Mouse (Mus musculus): Measurements from ENCODE around the gene Hck. TPM values are rescaled to one million over a fixed set of nuclear protein-coding genes. Genes with fewer than 3 reads are reported as not detected.

The Hck gene
- polyA plus RNA-seq, 1 experiment from 2014 or later, result 10.6 TPM

DNA sequence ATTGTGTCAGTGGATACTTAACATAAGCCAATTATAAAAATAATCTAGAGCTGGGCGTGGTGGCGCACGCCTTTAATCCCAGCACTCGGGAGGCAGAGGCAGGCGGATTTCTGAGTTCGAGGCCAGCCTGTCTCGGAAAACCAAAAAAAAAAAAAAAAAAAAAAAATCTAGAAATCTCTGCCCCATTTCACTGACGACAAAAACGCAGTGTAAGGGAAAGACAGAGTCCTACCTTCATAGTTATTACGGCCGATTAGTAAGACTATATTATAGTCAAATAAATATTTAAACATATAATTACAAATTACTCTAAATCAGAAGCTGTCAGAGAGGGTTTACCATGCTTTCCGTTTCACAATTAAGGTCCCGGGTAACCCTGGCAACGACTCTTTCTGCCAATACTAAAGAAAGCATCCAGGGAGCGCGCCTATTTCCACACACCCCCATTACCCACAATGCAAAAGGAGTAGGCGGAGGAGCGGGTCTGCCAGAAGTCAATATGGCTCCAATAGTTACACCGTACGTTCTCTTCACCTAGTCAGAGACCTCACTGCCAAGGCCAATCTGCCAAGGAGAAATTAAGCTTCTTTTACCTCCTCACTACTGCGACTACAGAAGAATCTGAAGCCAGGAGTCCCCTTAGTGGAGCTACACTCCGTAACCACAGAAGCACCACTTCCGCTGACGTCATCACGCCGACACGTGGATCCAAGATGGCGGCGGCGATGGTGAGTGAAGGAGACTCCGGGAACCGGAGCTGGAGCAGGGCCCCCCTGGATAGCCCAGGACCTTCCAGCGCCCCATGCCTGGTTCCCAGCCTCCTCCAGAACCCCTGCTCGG is 52.8 kb downstream of the Hck start, which contains the start of gene Tm9sf4:
Gene Tm9sf4, plus strand, starts transcription at position 460 of the 840 bp plus-strand sequence.
- Histone ChIP-seq H3K4me3 (peak within 1 kb of the TSS; percentile 83), H3K4me1 (peaks cover 6% of the 10 kb centered on the region), H3K27me3 (no peaks in the 10 kb centered on the region), H3K4me2 (peak within 1 kb of the TSS; percentile 83), H3K27ac (peak within 1 kb of the TSS; percentile 98), H3K9ac (peak within 1 kb of the TSS; percentile 89), H3K9me3 (no peaks in the 10 kb centered on the region), H3K36me3 (peaks cover 3% of the 10 kb centered on the region; the same call in 1 of the 2 replicates)
- 9% methylated on average over 34 of the region's 34 CpGs for WGBS
- ATAC-seq (ENCODE audit: insufficient number of reproducible peaks, low FRiP score, low TSS enrichment, low read depth), result peak; percentile 90

DNA sequence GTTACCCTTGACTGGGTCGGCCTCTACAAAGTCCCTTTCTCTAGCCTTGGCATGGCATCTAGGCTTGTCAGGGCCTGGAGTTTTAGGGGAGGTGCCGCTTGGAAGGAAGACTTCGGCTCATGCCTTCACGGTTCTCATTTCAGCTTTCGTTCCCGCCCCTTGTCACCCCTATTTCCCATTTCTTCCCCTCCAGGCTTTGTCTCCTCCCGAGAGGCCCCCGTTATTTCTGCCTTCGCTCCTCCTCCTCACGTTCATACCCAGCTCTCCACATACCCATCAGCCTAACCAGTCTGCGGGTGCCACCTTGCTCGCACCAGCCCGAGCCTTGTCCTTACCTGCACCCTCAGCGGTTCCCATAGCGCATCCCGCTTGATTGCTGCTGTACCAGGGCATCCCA is 53.4 kb downstream of the Hck start:
- Histone ChIP-seq H3K9me3 (no peaks in the 10 kb centered on the region), H3K4me3 (peak overlapping the region; percentile 83), H3K27me3 (no peaks in the 10 kb centered on the region), H3K4me1 (peaks cover 6% of the 10 kb centered on the region), H3K27ac (peak overlapping the region; percentile 98), H3K9ac (peak overlapping the region; percentile 89), H3K4me2 (peak overlapping the region; percentile 83), H3K36me3 (peaks cover 6% of the 10 kb centered on the region; the same call in 1 of the 2 replicates)
- no peak for ATAC-seq (ENCODE audit: insufficient number of reproducible peaks, low FRiP score, low TSS enrichment, low read depth)
- WGBS, result under 1% methylated on average over 16 of the region's 16 CpGs

DNA sequence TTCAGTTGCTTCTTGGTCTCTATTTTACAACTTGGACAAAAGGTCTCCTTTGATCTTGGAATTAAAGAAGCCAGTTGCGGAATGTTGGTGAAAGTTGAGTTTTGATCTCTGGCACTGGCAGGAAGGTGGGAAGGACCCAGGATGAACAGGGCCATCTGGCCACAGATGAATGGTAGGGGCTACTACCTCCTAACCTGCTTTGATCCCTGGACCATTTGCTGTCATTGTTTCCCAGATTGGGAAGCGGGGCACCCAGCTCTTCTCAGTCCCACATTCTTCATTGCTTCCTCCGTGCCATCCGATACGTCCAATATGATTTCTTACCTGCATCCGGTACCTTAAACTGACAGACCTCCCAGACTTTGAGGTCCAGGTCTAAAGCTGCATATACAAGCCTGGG is 58.9 kb downstream of the Hck start:
- Histone ChIP-seq H3K4me2 (no peak overlapping the region), H3K4me3 (no peak overlapping the region), H3K27ac (no peak overlapping the region), H3K9me3 (no peaks in the 10 kb centered on the region), H3K27me3 (no peaks in the 10 kb centered on the region), H3K9ac (no peak overlapping the region), H3K4me1 (peaks cover 6% of the 10 kb centered on the region), H3K36me3 (peaks cover 15% of the 10 kb centered on the region)
- 50% methylated on average over 6 of the region's 6 CpGs for WGBS
- ATAC-seq (ENCODE audit: insufficient number of reproducible peaks, low FRiP score, low TSS enrichment, low read depth), result no peak

DNA sequence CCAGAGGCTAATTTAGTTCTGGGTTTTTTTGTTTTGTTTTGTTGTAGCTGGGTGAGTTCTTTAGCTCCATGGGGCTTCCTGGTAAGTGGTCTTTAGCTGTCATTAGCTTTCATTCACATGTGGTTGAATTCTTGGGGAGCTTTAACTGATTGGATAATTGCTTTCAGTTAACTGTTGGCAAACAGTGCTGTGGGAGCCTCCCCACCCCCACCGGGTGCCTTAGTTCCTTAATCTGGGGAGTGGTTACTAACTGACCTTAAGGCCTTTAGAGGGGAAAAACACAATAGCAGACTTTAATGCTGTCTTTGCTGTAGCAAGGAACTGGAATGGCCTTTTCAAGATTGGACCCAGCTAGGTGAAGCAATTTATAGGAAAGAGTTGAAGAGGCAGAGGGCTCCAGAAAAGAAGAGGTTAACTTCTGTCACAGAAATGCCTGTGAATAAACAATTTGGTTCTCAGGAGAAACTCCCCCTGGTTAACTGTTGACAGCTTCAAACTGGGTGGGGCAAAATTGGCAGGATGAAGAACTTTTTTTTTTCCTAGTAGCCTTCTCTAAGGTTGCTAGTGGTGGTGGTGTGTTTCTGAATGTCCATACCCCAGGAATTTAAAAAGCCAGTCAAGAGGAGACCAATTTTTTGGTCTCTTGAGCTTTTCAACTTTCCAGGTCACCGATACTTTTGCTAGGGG is 60.0 kb downstream of the Hck start:
- Histone ChIP-seq H3K27me3 (no peaks in the 10 kb centered on the region), H3K9me3 (no peaks in the 10 kb centered on the region), H3K4me1 (0 out of 2 replicates have a peak, but pooled peaks cover 3% of the 10 kb centered on the region), H3K9ac (no peak overlapping the region), H3K27ac (no peak overlapping the region), H3K4me3 (no peak overlapping the region), H3K36me3 (peaks cover 15% of the 10 kb centered on the region), H3K4me2 (no peak overlapping the region)
- no peak for ATAC-seq (ENCODE audit: insufficient number of reproducible peaks, low FRiP score, low TSS enrichment, low read depth)
- 43% methylated on average over 2 of the region's 2 CpGs for WGBS

DNA sequence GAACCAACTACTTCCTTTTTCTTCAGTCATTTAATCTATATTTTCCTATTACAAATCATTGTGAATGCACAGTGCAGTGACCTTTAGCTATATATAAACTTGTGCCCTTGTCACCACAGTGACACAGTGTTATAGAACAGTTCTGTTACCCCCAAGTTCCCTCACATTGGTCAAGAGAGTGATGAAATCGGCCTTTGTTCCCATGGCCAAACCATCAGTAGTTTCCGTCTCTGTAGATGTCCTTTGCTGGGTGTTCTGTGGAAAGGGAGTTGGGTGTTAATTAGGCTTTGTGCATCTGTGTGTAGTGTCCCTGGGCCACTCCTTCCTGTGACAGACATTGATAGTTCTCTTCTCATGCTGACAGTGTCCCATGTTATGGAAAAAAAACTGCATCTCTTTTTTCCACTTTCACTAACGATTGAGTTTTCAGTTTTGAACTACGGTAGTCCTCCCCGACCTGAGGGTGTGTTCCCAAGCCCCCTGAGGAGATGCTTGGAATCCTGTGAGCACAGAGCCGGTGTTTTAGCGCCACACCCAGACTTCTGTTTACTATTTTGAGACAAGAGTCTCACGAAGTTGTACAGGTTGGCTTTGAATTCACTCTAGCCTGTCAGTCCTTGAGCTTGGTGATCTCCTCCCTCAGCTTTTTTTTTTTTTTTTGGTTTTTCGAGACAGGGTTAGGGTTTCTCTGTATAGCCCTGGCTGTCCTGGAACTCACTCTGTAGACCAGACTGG is 62.4 kb downstream of the Hck start:
- H3K27ac ChIP-seq, result no peak overlapping the region
- no peaks in the 10 kb centered on the region for H3K9me3 ChIP-seq
- H3K4me2 ChIP-seq, result no peak overlapping the region

DNA sequence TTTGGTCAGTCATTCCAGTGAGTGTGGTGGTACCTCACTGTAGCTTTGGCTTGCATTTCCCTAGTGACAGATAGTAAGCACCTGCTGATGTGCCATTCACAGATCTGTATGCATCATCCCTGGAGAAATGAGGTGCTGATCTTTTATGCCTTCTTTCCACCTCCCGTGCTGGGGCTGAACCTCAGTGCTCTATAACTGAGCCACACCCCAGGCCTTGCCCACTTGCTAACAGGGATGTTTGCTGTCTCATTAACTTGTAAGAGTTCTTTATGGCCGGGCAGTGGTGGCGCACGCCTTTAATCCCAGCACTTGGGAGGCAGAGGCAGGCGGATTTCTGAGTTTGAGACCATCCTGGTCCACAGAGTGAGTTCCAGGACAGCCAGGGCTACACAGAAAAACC is 63.7 kb downstream of the Hck start:
- Histone ChIP-seq H3K4me3 (no peak overlapping the region), H3K9me3 (no peaks in the 10 kb centered on the region), H3K27ac (no peak overlapping the region), H3K27me3 (no peaks in the 10 kb centered on the region), H3K36me3 (peaks cover 13% of the 10 kb centered on the region; the same call in 1 of the 2 replicates), H3K9ac (no peak overlapping the region), H3K4me1 (0 out of 2 replicates have a peak, but pooled peaks cover 3% of the 10 kb centered on the region), H3K4me2 (no peak overlapping the region)
- WGBS, result 88% methylated on average over 5 of the region's 5 CpGs
- no peak for ATAC-seq (ENCODE audit: insufficient number of reproducible peaks, low FRiP score, low TSS enrichment, low read depth)

More for the DNA sequence above, 62.4 kb downstream of the Hck start:
- Histone ChIP-seq H3K36me3 (peaks cover 19% of the 10 kb centered on the region), H3K9ac (no peak overlapping the region), H3K4me3 (no peak overlapping the region), H3K27me3 (no peaks in the 10 kb centered on the region), H3K4me1 (0 out of 2 replicates have a peak, but pooled peaks cover 3% of the 10 kb centered on the region)
- ATAC-seq (ENCODE audit: insufficient number of reproducible peaks, low FRiP score, low TSS enrichment, low read depth), result no peak
- WGBS, result 84% methylated on average over 9 of the region's 9 CpGs

DNA sequence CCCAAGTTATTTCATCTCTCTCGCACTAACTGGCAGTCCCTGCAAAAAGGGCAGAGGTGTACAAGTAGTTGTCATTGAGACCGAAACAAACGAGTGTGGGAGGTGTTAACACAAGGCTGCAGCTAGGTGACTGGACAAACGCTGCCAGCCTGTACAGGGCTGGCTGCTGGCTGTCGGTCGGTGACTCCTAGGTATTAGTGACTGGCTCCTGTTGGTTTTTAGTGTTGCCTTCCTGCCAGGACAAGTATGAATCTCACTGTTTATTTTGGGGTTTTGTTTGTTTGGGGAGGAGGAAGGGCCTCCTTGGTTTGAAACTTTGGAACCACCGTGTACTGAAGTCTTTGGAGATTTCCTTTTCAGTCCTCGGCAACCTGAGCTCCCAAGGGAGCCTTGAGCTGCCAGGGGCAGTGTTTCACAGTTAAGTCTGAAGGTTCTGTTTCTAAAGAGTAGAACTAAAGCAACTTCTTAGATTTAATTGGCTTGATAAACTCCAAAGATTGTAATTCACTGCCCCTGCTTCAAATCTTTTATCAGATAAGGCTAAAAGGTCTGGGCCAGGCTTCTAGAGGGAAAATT is 67.8 kb downstream of the Hck start:
- no peak for ATAC-seq (ENCODE audit: insufficient number of reproducible peaks, low FRiP score, low TSS enrichment, low read depth)
- H3K36me3 ChIP-seq, result peaks cover 29% of the 10 kb centered on the region; the same call in 1 of the 2 replicates
- 71% methylated on average over 8 of the region's 8 CpGs for WGBS
- H3K9ac ChIP-seq, result no peak overlapping the region
- 0 out of 2 replicates have a peak overlapping the region, but pooled peaks have one; percentile 27 for H3K27ac ChIP-seq
- no peaks in the 10 kb centered on the region for H3K4me1 ChIP-seq
- no peak overlapping the region for H3K4me2 ChIP-seq
- H3K27me3 ChIP-seq, result no peaks in the 10 kb centered on the region
- H3K9me3 ChIP-seq, result no peaks in the 10 kb centered on the region
- no peak overlapping the region for H3K4me3 ChIP-seq

DNA sequence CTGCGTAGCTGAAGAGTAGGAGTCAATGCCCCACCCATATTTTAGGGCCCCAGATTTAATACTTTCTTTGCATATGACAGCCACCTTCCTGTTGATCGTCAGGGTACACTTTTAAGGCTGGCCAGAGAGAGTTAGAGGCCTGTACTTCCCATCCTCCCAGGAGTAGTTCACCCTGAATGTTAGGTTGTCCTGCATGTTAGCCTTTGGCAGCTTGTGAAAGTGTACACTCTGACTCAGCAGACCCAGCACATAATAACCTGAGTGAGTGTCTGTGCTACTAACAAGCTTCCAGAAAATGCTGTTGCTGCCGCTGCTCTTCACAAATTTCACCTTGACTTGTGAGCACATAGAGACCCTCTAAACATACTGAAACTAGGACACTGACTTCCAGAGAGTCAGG is 68.9 kb downstream of the Hck start:
- no peak for ATAC-seq (ENCODE audit: insufficient number of reproducible peaks, low FRiP score, low TSS enrichment, low read depth)
- Histone ChIP-seq H3K9me3 (no peaks in the 10 kb centered on the region), H3K4me2 (no peak overlapping the region), H3K27me3 (no peaks in the 10 kb centered on the region), H3K36me3 (peaks cover 34% of the 10 kb centered on the region), H3K4me1 (no peaks in the 10 kb centered on the region), H3K4me3 (no peak overlapping the region), H3K27ac (no peak overlapping the region), H3K9ac (no peak overlapping the region)
- 84% methylated on average over 3 of the region's 3 CpGs for WGBS

DNA sequence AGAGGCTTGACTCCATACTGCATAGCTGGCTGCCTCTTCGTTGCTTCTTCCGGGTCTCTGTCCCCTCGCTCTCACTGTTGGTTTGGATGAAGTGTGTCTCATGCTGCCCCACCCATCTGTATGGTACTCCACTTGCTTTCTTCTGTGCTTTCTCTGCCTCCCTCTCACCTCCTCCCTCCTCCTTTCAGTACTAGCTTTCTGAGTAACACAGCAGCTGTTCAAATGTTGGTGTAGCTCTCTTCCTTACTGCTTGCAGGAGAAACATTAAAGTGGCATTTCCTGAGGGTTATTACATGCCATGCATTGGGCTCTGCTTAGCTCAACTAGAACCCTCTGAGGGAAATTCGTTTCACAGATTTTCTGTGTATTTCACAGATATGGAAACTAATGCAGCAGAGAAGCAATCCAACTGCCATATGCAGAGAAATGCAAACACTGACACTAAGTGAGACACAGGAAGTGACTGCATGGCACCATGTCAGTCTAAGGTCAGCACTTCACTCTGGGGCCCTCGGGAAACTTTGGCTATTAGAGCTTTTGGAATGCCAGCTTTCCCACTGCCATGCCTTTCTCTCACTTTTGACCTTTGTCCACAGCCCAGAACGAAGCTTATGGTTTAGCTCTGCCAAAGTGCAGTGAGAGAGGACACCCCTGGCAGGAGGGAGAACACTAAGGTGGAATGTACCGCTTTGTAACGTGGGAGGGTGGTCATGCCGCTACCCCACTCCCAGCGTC is 71.0 kb downstream of the Hck start:
- H3K4me3 ChIP-seq, result no peak overlapping the region
- no peaks in the 10 kb centered on the region for H3K4me1 ChIP-seq
- H3K4me2 ChIP-seq, result no peak overlapping the region
- H3K36me3 ChIP-seq, result peaks cover 53% of the 10 kb centered on the region
- no peak overlapping the region for H3K9ac ChIP-seq
- WGBS, result 79% methylated on average over 10 of the region's 10 CpGs
- no peak for ATAC-seq (ENCODE audit: insufficient number of reproducible peaks, low FRiP score, low TSS enrichment, low read depth)
- no peaks in the 10 kb centered on the region for H3K9me3 ChIP-seq
- no peak overlapping the region for H3K27ac ChIP-seq
- H3K27me3 ChIP-seq, result no peaks in the 10 kb centered on the region

DNA sequence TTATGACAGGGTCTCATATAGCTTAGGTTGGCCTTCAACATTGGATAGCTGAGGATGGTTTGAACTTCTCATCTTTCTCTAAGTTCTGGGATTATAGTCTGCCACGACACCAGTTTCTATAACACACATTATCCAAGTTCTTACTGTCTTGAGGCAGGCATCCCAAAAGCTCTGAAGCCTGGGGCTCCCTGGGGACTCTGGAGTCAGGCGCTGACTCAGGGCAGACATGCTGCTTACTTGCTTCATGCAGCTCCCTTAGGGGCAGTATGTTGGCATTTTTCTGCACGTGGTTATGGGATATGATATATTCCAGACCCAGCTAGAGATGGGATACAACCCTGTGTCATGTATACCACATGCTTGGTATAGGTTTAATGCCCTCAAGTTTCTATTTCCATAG is 71.7 kb downstream of the Hck start:
- Histone ChIP-seq H3K4me2 (no peak overlapping the region), H3K9me3 (no peaks in the 10 kb centered on the region), H3K4me1 (no peaks in the 10 kb centered on the region), H3K27me3 (no peaks in the 10 kb centered on the region), H3K9ac (no peak overlapping the region), H3K36me3 (peaks cover 55% of the 10 kb centered on the region), H3K4me3 (no peak overlapping the region), H3K27ac (no peak overlapping the region)
- 85% methylated on average over 3 of the region's 3 CpGs for WGBS
- ATAC-seq (ENCODE audit: insufficient number of reproducible peaks, low FRiP score, low TSS enrichment, low read depth), result no peak

DNA sequence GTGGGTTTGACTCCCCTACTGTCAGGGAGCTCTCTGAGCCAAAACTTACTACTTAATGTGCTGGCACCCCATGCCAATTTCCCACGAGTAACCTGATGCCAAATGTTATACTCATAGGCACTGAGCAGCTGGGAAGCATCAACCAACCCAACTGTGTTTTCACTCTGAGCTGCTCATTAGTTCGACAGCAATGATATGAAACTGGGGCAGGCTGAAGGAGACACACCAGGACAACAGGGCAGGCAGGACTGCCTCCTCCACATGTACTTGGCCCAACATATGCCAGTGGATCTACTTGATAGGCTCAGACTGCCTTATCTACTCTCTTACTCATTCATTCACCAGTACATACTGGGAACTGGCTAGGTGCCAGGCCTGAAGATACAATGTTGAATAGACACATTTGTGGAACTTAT is 77.9 kb downstream of the Hck start:
- no peaks in the 10 kb centered on the region for H3K4me1 ChIP-seq
- no peak overlapping the region for H3K9ac ChIP-seq
- H3K4me3 ChIP-seq, result no peak overlapping the region
- H3K36me3 ChIP-seq, result peaks cover 95% of the 10 kb centered on the region
- H3K9me3 ChIP-seq, result no peaks in the 10 kb centered on the region
- 67% methylated on average over 2 of the region's 2 CpGs for WGBS
- no peaks in the 10 kb centered on the region for H3K27me3 ChIP-seq
- ATAC-seq (ENCODE audit: insufficient number of reproducible peaks, low FRiP score, low TSS enrichment, low read depth), result no peak
- H3K27ac ChIP-seq, result no peak overlapping the region
- H3K4me2 ChIP-seq, result no peak overlapping the region

Measured in limb, embryonic 15.5 days (tissue).